Mouse (Mus musculus): ENCODE results near the gene Vmn2r17. TPM values are rescaled to one million over a fixed set of nuclear protein-coding genes. Genes with fewer than 3 reads are reported as not detected.

Vmn2r17 gene
- not detected for total RNA-seq (2023)

DNA sequence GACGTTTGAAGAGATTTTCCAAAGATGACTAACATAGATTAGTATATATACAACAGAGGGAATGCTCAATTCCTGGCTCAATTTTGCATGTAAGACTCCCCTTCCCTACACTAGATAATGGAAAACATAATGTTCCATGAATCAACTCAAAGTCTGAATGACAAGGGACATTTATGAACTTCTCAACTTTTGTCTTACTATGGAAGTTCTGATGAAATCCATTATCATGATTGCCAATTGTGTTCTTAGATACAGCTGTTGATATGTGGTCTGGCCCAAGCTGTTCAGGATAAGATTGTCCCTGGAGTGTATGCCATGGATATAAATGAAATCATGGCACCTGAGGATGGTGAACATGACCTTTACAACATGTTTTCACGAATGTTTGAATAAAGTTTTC lies at the start of gene Vmn2r17:
TSS of gene Vmn2r17 (plus strand) at position 301 of the 400 bp plus-strand sequence.

Other genes with a start within 250 kb of the Vmn2r17 start
- gene Vmn2r13, start 227.5 kb upstream of the Vmn2r17 start, total RNA-seq (2023): not detected
- not detected for gene Vmn2r14, start 195.0 kb upstream of the Vmn2r17 start, total RNA-seq (2023)
- gene Vmn2r15, start 122.0 kb upstream of the Vmn2r17 start, total RNA-seq (2023): not detected
- gene Vmn2r16, start 89.5 kb upstream of the Vmn2r17 start, total RNA-seq (2023): not detected
- 26.1 TPM for gene Crlf2, start 139.3 kb downstream of the Vmn2r17 start, total RNA-seq (2023)

Measured in CD8-positive naive resting alpha-beta T cell, adult 57 days (primary cell).